Mouse (Mus musculus) heart, embryonic 12.5 days (tissue): ENCODE measurements at regions not wholly inside any gene's neighbourhood (a gene's known extent, or its start where the extent isn't known, plus 50 kb on each side); places are given as distances from the start of the nearest gene placed in this dataset.

Source experiments
- ATAC-seq: fragments of 200-750 bp; cut with Nextera tagmentation; 2 replicates; pipeline ENCODE4 v1.8.0; 2017; ENCODE audit warnings: moderate TSS enrichment, moderate library complexity; ENCODE audit not compliant: insufficient number of reproducible peaks, low FRiP score
- H3K27ac ChIP-seq: fragments of 300-500 bp; sonication (generic); 2 replicates; pipeline ENCODE4 v1.5.1; 2016; ENCODE audit warnings: mild to moderate bottlenecking, moderate library complexity; ENCODE audit not compliant: poor library complexity, severe bottlenecking
- H3K27me3 ChIP-seq: fragments of 300-500 bp; sonication (generic); replicated peaks from 2 replicates; pipeline ENCODE4 v1.6.1; 2016; ENCODE audit warnings: mild to moderate bottlenecking, moderate library complexity
- H3K36me3 ChIP-seq: fragments of 300-500 bp; sonication (generic); 2 replicates; pipeline ENCODE4 v1.6.1; 2016; ENCODE audit warnings: mild to moderate bottlenecking, moderate library complexity
- H3K4me1 ChIP-seq: fragments of 300-500 bp; sonication (generic); replicated peaks from 2 replicates; pipeline ENCODE4 v1.6.1; 2016; ENCODE audit warnings: mild to moderate bottlenecking
- H3K4me2 ChIP-seq: fragments of 300-500 bp; sonication (generic); 2 replicates; pipeline ENCODE4 v1.6.1; 2016; ENCODE audit warnings: mild to moderate bottlenecking, moderate library complexity
- H3K4me3 ChIP-seq: fragments of 300-500 bp; sonication (generic); 2 replicates; pipeline ENCODE4 v1.5.1; 2016; ENCODE audit warnings: mild to moderate bottlenecking
- H3K9ac ChIP-seq: fragments of 300-500 bp; sonication (generic); 2 replicates; pipeline ENCODE4 v1.6.1; 2016; ENCODE audit warnings: mild to moderate bottlenecking, moderate library complexity
- H3K9me3 ChIP-seq: fragments of 300-500 bp; sonication (generic); replicated peaks from 2 replicates; pipeline ENCODE4 v1.6.1; 2016; ENCODE audit warnings: mild to moderate bottlenecking, moderate library complexity
- WGBS: fragments of 180-500 bp; shearing (Covaris S2); methylation state at CpG from one replicate; pipeline ENCODE4 v1.1.7; 2016; 5-methylcytosine and 5-hydroxymethylcytosine counted together

GRCm38 (mm10) chr9:47307125-47307751 is 222.7 kb upstream of the Cadm1 start:
- H3K36me3 ChIP-seq, result no peaks in the 10 kb centered on the region
- H3K27me3 ChIP-seq, result 0 out of 2 replicates have a peak, but pooled peaks cover 3% of the 10 kb centered on the region
- no peak overlapping the region for H3K4me3 ChIP-seq
- H3K27ac ChIP-seq, result no peak overlapping the region
- no peak for ATAC-seq
- WGBS, result 85% methylated on average over 7 of the region's 7 CpGs
- H3K9me3 ChIP-seq, result 0 out of 2 replicates have a peak, but pooled peaks cover 3% of the 10 kb centered on the region
- H3K9ac ChIP-seq, result no peak overlapping the region
- H3K4me1 ChIP-seq, result peaks cover 17% of the 10 kb centered on the region
- H3K4me2 ChIP-seq, result no peak overlapping the region

GRCm38 (mm10) chr9:47307752-47308500 is 222.0 kb upstream of the Cadm1 start:
- Histone ChIP-seq H3K4me1 (peaks cover 17% of the 10 kb centered on the region), H3K36me3 (no peaks in the 10 kb centered on the region), H3K27ac (no peak overlapping the region), H3K4me2 (0 out of 2 replicates have a peak overlapping the region, but pooled peaks have one; percentile 5), H3K9me3 (0 out of 2 replicates have a peak, but pooled peaks cover 3% of the 10 kb centered on the region), H3K9ac (no peak overlapping the region), H3K4me3 (no peak overlapping the region), H3K27me3 (0 out of 2 replicates have a peak, but pooled peaks cover 3% of the 10 kb centered on the region)
- whole genome bisulfite sequencing, result 53% methylated on average over 17 of the region's 17 CpGs
- ATAC-seq, result peak; percentile 72

GRCm38 (mm10) chr9:47313433-47313832 is 216.5 kb upstream of the Cadm1 start:
- no peak overlapping the region for H3K9ac ChIP-seq
- ATAC-seq, result no peak
- 76% methylated on average over 4 of the region's 4 CpGs for WGBS

GRCm38 (mm10) chr9:47314236-47314635 is 215.7 kb upstream of the Cadm1 start:
- Histone ChIP-seq H3K4me2 (no peak overlapping the region), H3K9me3 (0 out of 2 replicates have a peak, but pooled peaks cover 3% of the 10 kb centered on the region), H3K27ac (no peak overlapping the region), H3K9ac (no peak overlapping the region), H3K27me3 (peaks cover 17% of the 10 kb centered on the region), H3K36me3 (no peaks in the 10 kb centered on the region), H3K4me3 (no peak overlapping the region), H3K4me1 (no peaks in the 10 kb centered on the region)
- no peak for ATAC-seq
- 78% methylated on average over 1 of the region's 1 CpGs for WGBS

More at GRCm38 (mm10) chr9:47313433-47313832, 216.5 kb upstream of the Cadm1 start:
- no peak overlapping the region for H3K27ac ChIP-seq
- H3K4me3 ChIP-seq, result no peak overlapping the region
- peaks cover 17% of the 10 kb centered on the region for H3K27me3 ChIP-seq
- peaks cover 3% of the 10 kb centered on the region; the same call in 1 of the 2 replicates for H3K4me1 ChIP-seq
- no peak overlapping the region for H3K4me2 ChIP-seq
- 0 out of 2 replicates have a peak, but pooled peaks cover 3% of the 10 kb centered on the region for H3K9me3 ChIP-seq
- no peaks in the 10 kb centered on the region for H3K36me3 ChIP-seq

- WGBS, result 76% methylated on average over 1 of the region's 1 CpGs
- Histone ChIP-seq H3K27ac (no peak overlapping the region), H3K4me3 (no peak overlapping the region), H3K36me3 (no peaks in the 10 kb centered on the region), H3K9me3 (no peaks in the 10 kb centered on the region), H3K4me2 (no peak overlapping the region), H3K27me3 (peaks cover 44% of the 10 kb centered on the region), H3K4me1 (no peaks in the 10 kb centered on the region), H3K9ac (no peak overlapping the region)
- no peak for ATAC-seq
Observed at GRCm38 (mm10) chr9:47320345-47320744, 209.6 kb upstream of the Cadm1 start.

GRCm38 (mm10) chr9:47321106-47321789 is 208.7 kb upstream of the Cadm1 start:
- no peaks in the 10 kb centered on the region for H3K4me1 ChIP-seq
- no peak overlapping the region for H3K27ac ChIP-seq
- peaks cover 37% of the 10 kb centered on the region for H3K27me3 ChIP-seq
- no peak overlapping the region for H3K4me2 ChIP-seq
- no peak overlapping the region for H3K9ac ChIP-seq
- H3K36me3 ChIP-seq, result no peaks in the 10 kb centered on the region
- no peak overlapping the region for H3K4me3 ChIP-seq
- ATAC-seq, result no peak
- no peaks in the 10 kb centered on the region for H3K9me3 ChIP-seq
- WGBS, result 79% methylated on average over 10 of the region's 10 CpGs

GRCm38 (mm10) chr9:47322293-47322692 is 207.7 kb upstream of the Cadm1 start:
- WGBS, result 63% methylated on average over 5 of the region's 5 CpGs
- no peak for ATAC-seq

GRCm38 (mm10) chr9:47323051-47323450 is 206.9 kb upstream of the Cadm1 start:
- no peaks in the 10 kb centered on the region for H3K9me3 ChIP-seq
- no peak for ATAC-seq
- 78% methylated on average over 5 of the region's 5 CpGs for WGBS
- H3K4me1 ChIP-seq, result no peaks in the 10 kb centered on the region
- H3K36me3 ChIP-seq, result no peaks in the 10 kb centered on the region
- H3K4me2 ChIP-seq, result no peak overlapping the region
- H3K27me3 ChIP-seq, result peaks cover 33% of the 10 kb centered on the region
- no peak overlapping the region for H3K4me3 ChIP-seq
- H3K9ac ChIP-seq, result no peak overlapping the region
- no peak overlapping the region for H3K27ac ChIP-seq

More at GRCm38 (mm10) chr9:47322293-47322692, 207.7 kb upstream of the Cadm1 start:
- no peaks in the 10 kb centered on the region for H3K4me1 ChIP-seq
- no peak overlapping the region for H3K4me3 ChIP-seq
- H3K4me2 ChIP-seq, result no peak overlapping the region
- H3K9ac ChIP-seq, result no peak overlapping the region
- no peaks in the 10 kb centered on the region for H3K9me3 ChIP-seq
- H3K27me3 ChIP-seq, result peaks cover 33% of the 10 kb centered on the region
- H3K36me3 ChIP-seq, result no peaks in the 10 kb centered on the region
- H3K27ac ChIP-seq, result no peak overlapping the region

- no peaks in the 10 kb centered on the region for H3K4me1 ChIP-seq
- no peak overlapping the region for H3K4me2 ChIP-seq
- ATAC-seq, result no peak
- H3K4me3 ChIP-seq, result no peak overlapping the region
- H3K27me3 ChIP-seq, result peaks cover 33% of the 10 kb centered on the region
- H3K9me3 ChIP-seq, result no peaks in the 10 kb centered on the region
- H3K27ac ChIP-seq, result no peak overlapping the region
- no peak overlapping the region for H3K9ac ChIP-seq
- H3K36me3 ChIP-seq, result no peaks in the 10 kb centered on the region
- 99% methylated on average over 2 of the region's 2 CpGs for WGBS
Observed at GRCm38 (mm10) chr9:47327575-47327974, 202.4 kb upstream of the Cadm1 start.

- Histone ChIP-seq H3K4me1 (no peaks in the 10 kb centered on the region), H3K4me2 (no peak overlapping the region), H3K27ac (no peak overlapping the region), H3K36me3 (no peaks in the 10 kb centered on the region), H3K27me3 (peaks cover 19% of the 10 kb centered on the region), H3K9ac (no peak overlapping the region), H3K9me3 (no peaks in the 10 kb centered on the region), H3K4me3 (no peak overlapping the region)
- WGBS, result 58% methylated on average over 4 of the region's 4 CpGs
- ATAC-seq, result no peak
Observed at GRCm38 (mm10) chr9:47332929-47333328, 197.0 kb upstream of the Cadm1 start.

GRCm38 (mm10) chr9:47338221-47338620 is 191.8 kb upstream of the Cadm1 start:
- no peak overlapping the region for H3K27ac ChIP-seq
- no peaks in the 10 kb centered on the region for H3K9me3 ChIP-seq
- ATAC-seq, result no peak
- 56% methylated on average over 4 of the region's 4 CpGs for WGBS
- H3K4me3 ChIP-seq, result no peak overlapping the region
- no peak overlapping the region for H3K9ac ChIP-seq
- H3K36me3 ChIP-seq, result no peaks in the 10 kb centered on the region
- H3K27me3 ChIP-seq, result peaks cover 31% of the 10 kb centered on the region
- no peak overlapping the region for H3K4me2 ChIP-seq
- no peaks in the 10 kb centered on the region for H3K4me1 ChIP-seq
